Mouse (Mus musculus): ENCODE results near the gene Ralbp1. TPM values are rescaled to one million over a fixed set of nuclear protein-coding genes. Genes with fewer than 3 reads are reported as not detected.
A peak's percentile ranks its signal among the peaks of the same experiment; 100 is the strongest.

Gene Ralbp1
- polyA plus RNA-seq, 1 experiment = 12.8 TPM

- H3K27ac ChIP-seq (ENCODE audit: control insufficient read depth, insufficient read depth, low read depth, low read length) = no peak overlapping the region
- no peaks in the 10 kb centered on the region for H3K36me3 ChIP-seq (ENCODE audit: control insufficient read depth, insufficient read depth, low read length)
- TF ChIP-seq CTCF (IDR thresholded peaks at IDR 0.05; ENCODE audit: control insufficient read depth, insufficient read depth, insufficient replicate concordance, low read depth, low read length) (no peak), POLR2A (IDR thresholded peaks at IDR 0.05; ENCODE audit: control insufficient read depth, low read depth, low read length) (no peak)
- H3K4me1 ChIP-seq (ENCODE audit: control insufficient read depth, insufficient read depth, low read length) = peaks cover 12% of the 10 kb centered on the region
- H3K4me3 ChIP-seq (ENCODE audit: control insufficient read depth, low read depth, low read length) = no peak overlapping the region
- no peaks in the 10 kb centered on the region for H3K27me3 ChIP-seq (ENCODE audit: control insufficient read depth, insufficient read depth, low read length)
Observed at GRCm38 (mm10) chr17:65908270-65908669, 22.7 kb upstream of the Ralbp1 start.

GRCm38 (mm10) chr17:65906895-65907401, 21.4 kb upstream of the Ralbp1 start:
- no peaks in the 10 kb centered on the region for H3K36me3 ChIP-seq (ENCODE audit: control insufficient read depth, insufficient read depth, low read length)
- H3K27me3 ChIP-seq (ENCODE audit: control insufficient read depth, insufficient read depth, low read length) = no peaks in the 10 kb centered on the region
- no peak overlapping the region for H3K27ac ChIP-seq (ENCODE audit: control insufficient read depth, insufficient read depth, low read depth, low read length)
- peaks cover 12% of the 10 kb centered on the region for H3K4me1 ChIP-seq (ENCODE audit: control insufficient read depth, insufficient read depth, low read length)
- peak overlapping the region; percentile 50 for H3K4me3 ChIP-seq (ENCODE audit: control insufficient read depth, low read depth, low read length)
- TF ChIP-seq POLR2A (IDR thresholded peaks at IDR 0.05; ENCODE audit: control insufficient read depth, low read depth, low read length) (no peak), CTCF (IDR thresholded peaks at IDR 0.05; ENCODE audit: control insufficient read depth, insufficient read depth, insufficient replicate concordance, low read depth, low read length) (no peak)

GRCm38 (mm10) chr17:65906313-65906894, 20.8 kb upstream of the Ralbp1 start:
- Histone ChIP-seq H3K4me3 (ENCODE audit: control insufficient read depth, low read depth, low read length) (peak overlapping the region; percentile 91), H3K36me3 (ENCODE audit: control insufficient read depth, insufficient read depth, low read length) (no peaks in the 10 kb centered on the region), H3K27me3 (ENCODE audit: control insufficient read depth, insufficient read depth, low read length) (no peaks in the 10 kb centered on the region), H3K27ac (ENCODE audit: control insufficient read depth, insufficient read depth, low read depth, low read length) (peak overlapping the region; percentile 95), H3K4me1 (ENCODE audit: control insufficient read depth, insufficient read depth, low read length) (peaks cover 12% of the 10 kb centered on the region)
- no peak for TF ChIP-seq CTCF (IDR thresholded peaks at IDR 0.05; ENCODE audit: control insufficient read depth, insufficient read depth, insufficient replicate concordance, low read depth, low read length)
- TF ChIP-seq POLR2A (IDR thresholded peaks at IDR 0.05; ENCODE audit: control insufficient read depth, low read depth, low read length) = no peak

- Histone ChIP-seq H3K27me3 (ENCODE audit: control insufficient read depth, insufficient read depth, low read length) (no peaks in the 10 kb centered on the region), H3K4me3 (ENCODE audit: control insufficient read depth, low read depth, low read length) (peak overlapping the region; percentile 91), H3K36me3 (ENCODE audit: control insufficient read depth, insufficient read depth, low read length) (no peaks in the 10 kb centered on the region), H3K27ac (ENCODE audit: control insufficient read depth, insufficient read depth, low read depth, low read length) (peak overlapping the region; percentile 95), H3K4me1 (ENCODE audit: control insufficient read depth, insufficient read depth, low read length) (peaks cover 12% of the 10 kb centered on the region)
- TF ChIP-seq POLR2A (IDR thresholded peaks at IDR 0.05; ENCODE audit: control insufficient read depth, low read depth, low read length) (peak; percentile 54; the same call in 1 of the 2 replicates), CTCF (IDR thresholded peaks at IDR 0.05; ENCODE audit: control insufficient read depth, insufficient read depth, insufficient replicate concordance, low read depth, low read length) (no peak)
Observed at GRCm38 (mm10) chr17:65905241-65905640, 19.6 kb upstream of the Ralbp1 start.

GRCm38 (mm10) chr17:65903826-65904225, 18.2 kb upstream of the Ralbp1 start:
- H3K4me3 ChIP-seq (ENCODE audit: control insufficient read depth, low read depth, low read length) = no peak overlapping the region; the same call in 1 of the 2 replicates
- H3K4me1 ChIP-seq (ENCODE audit: control insufficient read depth, insufficient read depth, low read length) = peaks cover 12% of the 10 kb centered on the region
- no peak for TF ChIP-seq CTCF (IDR thresholded peaks at IDR 0.05; ENCODE audit: control insufficient read depth, insufficient read depth, insufficient replicate concordance, low read depth, low read length)
- no peak for TF ChIP-seq POLR2A (IDR thresholded peaks at IDR 0.05; ENCODE audit: control insufficient read depth, low read depth, low read length)
- H3K27me3 ChIP-seq (ENCODE audit: control insufficient read depth, insufficient read depth, low read length) = no peaks in the 10 kb centered on the region
- H3K27ac ChIP-seq (ENCODE audit: control insufficient read depth, insufficient read depth, low read depth, low read length) = no peak overlapping the region
- H3K36me3 ChIP-seq (ENCODE audit: control insufficient read depth, insufficient read depth, low read length) = no peaks in the 10 kb centered on the region

GRCm38 (mm10) chr17:65903011-65903410, 17.4 kb upstream of the Ralbp1 start:
- Histone ChIP-seq H3K36me3 (ENCODE audit: control insufficient read depth, insufficient read depth, low read length) (no peaks in the 10 kb centered on the region), H3K4me3 (ENCODE audit: control insufficient read depth, low read depth, low read length) (no peak overlapping the region), H3K4me1 (ENCODE audit: control insufficient read depth, insufficient read depth, low read length) (peaks cover 12% of the 10 kb centered on the region), H3K27me3 (ENCODE audit: control insufficient read depth, insufficient read depth, low read length) (no peaks in the 10 kb centered on the region), H3K27ac (ENCODE audit: control insufficient read depth, insufficient read depth, low read depth, low read length) (no peak overlapping the region)
- TF ChIP-seq CTCF (IDR thresholded peaks at IDR 0.05; ENCODE audit: control insufficient read depth, insufficient read depth, insufficient replicate concordance, low read depth, low read length) (no peak), POLR2A (IDR thresholded peaks at IDR 0.05; ENCODE audit: control insufficient read depth, low read depth, low read length) (no peak)

GRCm38 (mm10) chr17:65902281-65902680, 16.7 kb upstream of the Ralbp1 start:
- TF ChIP-seq POLR2A (IDR thresholded peaks at IDR 0.05; ENCODE audit: control insufficient read depth, low read depth, low read length) = no peak
- no peak for TF ChIP-seq CTCF (IDR thresholded peaks at IDR 0.05; ENCODE audit: control insufficient read depth, insufficient read depth, insufficient replicate concordance, low read depth, low read length)
- Histone ChIP-seq H3K27ac (ENCODE audit: control insufficient read depth, insufficient read depth, low read depth, low read length) (no peak overlapping the region), H3K4me1 (ENCODE audit: control insufficient read depth, insufficient read depth, low read length) (peaks cover 12% of the 10 kb centered on the region), H3K36me3 (ENCODE audit: control insufficient read depth, insufficient read depth, low read length) (no peaks in the 10 kb centered on the region), H3K27me3 (ENCODE audit: control insufficient read depth, insufficient read depth, low read length) (no peaks in the 10 kb centered on the region), H3K4me3 (ENCODE audit: control insufficient read depth, low read depth, low read length) (no peak overlapping the region)
